Mouse (Mus musculus): ENCODE measurements around the gene Spaca4. TPM values are rescaled to one million over a fixed set of nuclear protein-coding genes. Genes with fewer than 3 reads are reported as not detected.

Spaca4 gene
- polyA plus RNA-seq, 1 experiment = 0.38 TPM

GRCm38 (mm10) chr7:45681046-45681736 lies 44.4 kb downstream of the Spaca4 start:
- 44% methylated on average over 8 of the region's 8 CpGs for WGBS
- H3K4me3 ChIP-seq (ENCODE audit: low read depth, low read length) = no peak overlapping the region
- peaks cover 9% of the 10 kb centered on the region for H3K4me1 ChIP-seq (ENCODE audit: control insufficient read depth, insufficient read depth, insufficient read length, low read length)
- peaks cover 21% of the 10 kb centered on the region for H3K27me3 ChIP-seq (ENCODE audit: control insufficient read depth, insufficient read depth, low read length)
- H3K36me3 ChIP-seq (ENCODE audit: control insufficient read depth, insufficient read depth, low read length) = no peaks in the 10 kb centered on the region
- H3K27ac ChIP-seq (ENCODE audit: insufficient read depth, low read depth, low read length) = peak overlapping the region; percentile 71
- TF ChIP-seq CTCF (IDR thresholded peaks at IDR 0.05; ENCODE audit: extremely low read depth, insufficient read length, insufficient replicate concordance, low read depth, low read length) = no peak
- no peak for TF ChIP-seq POLR2A (IDR thresholded peaks at IDR 0.05; ENCODE audit: low read depth, low read length)

GRCm38 (mm10) chr7:45679966-45680621 lies 45.5 kb downstream of the Spaca4 start:
- H3K27ac ChIP-seq (ENCODE audit: insufficient read depth, low read depth, low read length) = peak overlapping the region; percentile 29; the same call in 1 of the 2 replicates
- WGBS = 65% methylated on average over 14 of the region's 14 CpGs

DNA sequence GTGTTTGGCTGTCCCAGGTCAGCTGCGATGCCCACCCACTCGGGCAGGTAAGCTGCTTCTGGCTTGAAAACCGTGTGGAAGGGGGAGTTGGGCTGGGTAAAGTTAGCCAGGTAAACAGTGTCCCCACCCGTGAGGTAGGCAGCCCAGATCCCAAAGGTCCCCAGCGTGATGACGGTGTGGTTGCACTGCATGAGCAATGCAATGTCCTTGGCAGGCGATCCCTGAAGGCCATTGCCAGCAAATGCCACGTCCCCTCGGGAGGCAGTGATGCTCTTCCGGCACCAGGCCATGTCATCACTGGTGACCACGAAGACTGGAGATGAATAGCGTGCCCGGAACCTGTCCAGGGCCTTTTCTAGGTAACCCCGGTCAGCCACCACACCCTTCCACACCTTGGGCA lies 47.1 kb downstream of the Spaca4 start:
- Histone ChIP-seq H3K36me3 (ENCODE audit: control insufficient read depth, insufficient read depth, low read length) (no peaks in the 10 kb centered on the region), H3K4me3 (ENCODE audit: low read depth, low read length) (no peak overlapping the region), H3K4me1 (ENCODE audit: control insufficient read depth, insufficient read depth, insufficient read length, low read length) (peaks cover 9% of the 10 kb centered on the region), H3K27me3 (ENCODE audit: control insufficient read depth, insufficient read depth, low read length) (peaks cover 30% of the 10 kb centered on the region), H3K27ac (ENCODE audit: insufficient read depth, low read depth, low read length) (no peak overlapping the region)
- TF ChIP-seq CTCF (IDR thresholded peaks at IDR 0.05; ENCODE audit: extremely low read depth, insufficient read length, insufficient replicate concordance, low read depth, low read length) (no peak), POLR2A (IDR thresholded peaks at IDR 0.05; ENCODE audit: low read depth, low read length) (no peak)
- WGBS = 91% methylated on average over 14 of the region's 14 CpGs

More at GRCm38 (mm10) chr7:45679966-45680621, 45.5 kb downstream of the Spaca4 start:
- peaks cover 28% of the 10 kb centered on the region for H3K27me3 ChIP-seq (ENCODE audit: control insufficient read depth, insufficient read depth, low read length)
- H3K4me1 ChIP-seq (ENCODE audit: control insufficient read depth, insufficient read depth, insufficient read length, low read length) = peaks cover 9% of the 10 kb centered on the region
- H3K4me3 ChIP-seq (ENCODE audit: low read depth, low read length) = no peak overlapping the region
- TF ChIP-seq CTCF (IDR thresholded peaks at IDR 0.05; ENCODE audit: extremely low read depth, insufficient read length, insufficient replicate concordance, low read depth, low read length) (no peak), POLR2A (IDR thresholded peaks at IDR 0.05; ENCODE audit: low read depth, low read length) (no peak)
- H3K36me3 ChIP-seq (ENCODE audit: control insufficient read depth, insufficient read depth, low read length) = no peaks in the 10 kb centered on the region

DNA sequence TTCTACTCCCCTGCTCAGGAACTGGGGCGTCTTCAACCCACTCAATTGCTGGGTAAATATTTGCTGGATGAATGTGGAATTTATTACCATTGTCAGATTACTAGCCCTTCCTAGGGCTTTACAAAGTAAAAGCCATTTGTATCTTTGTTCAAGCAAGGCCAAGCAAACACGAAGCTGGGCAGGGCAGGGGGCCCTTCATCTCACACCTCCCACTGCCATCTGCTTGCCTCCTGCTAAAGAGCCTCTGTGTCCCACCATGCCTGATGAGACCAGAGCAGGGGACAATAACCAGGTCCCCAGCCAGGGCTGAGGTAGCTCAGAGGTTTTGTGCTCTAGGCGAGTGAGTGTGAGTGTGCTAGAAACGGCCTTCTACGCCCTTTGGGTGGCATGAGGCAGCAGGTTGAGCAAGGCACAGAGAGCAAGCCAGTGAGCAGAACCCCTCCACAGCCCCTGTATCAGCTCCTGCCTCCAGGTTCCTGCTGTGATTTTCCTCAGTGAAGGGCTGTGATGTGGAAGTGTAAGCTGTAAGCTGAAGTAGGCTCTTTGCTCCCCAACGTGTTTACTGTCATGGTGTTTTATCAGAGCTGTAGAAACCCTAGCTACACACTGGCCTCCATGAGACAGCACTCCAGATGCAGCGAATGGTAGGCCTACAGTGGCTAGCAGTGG lies 47.9 kb downstream of the Spaca4 start:
- WGBS = 41% methylated on average over 7 of the region's 7 CpGs
- TF ChIP-seq POLR2A (IDR thresholded peaks at IDR 0.05; ENCODE audit: low read depth, low read length) = no peak
- no peak for TF ChIP-seq CTCF (IDR thresholded peaks at IDR 0.05; ENCODE audit: extremely low read depth, insufficient read length, insufficient replicate concordance, low read depth, low read length)
- no peaks in the 10 kb centered on the region for H3K36me3 ChIP-seq (ENCODE audit: control insufficient read depth, insufficient read depth, low read length)
- peaks cover 37% of the 10 kb centered on the region for H3K27me3 ChIP-seq (ENCODE audit: control insufficient read depth, insufficient read depth, low read length)
- peaks cover 9% of the 10 kb centered on the region for H3K4me1 ChIP-seq (ENCODE audit: control insufficient read depth, insufficient read depth, insufficient read length, low read length)
- H3K27ac ChIP-seq (ENCODE audit: insufficient read depth, low read depth, low read length) = no peak overlapping the region
- no peak overlapping the region for H3K4me3 ChIP-seq (ENCODE audit: low read depth, low read length)

Other genes starting within 250 kb of the Spaca4 start
- gene Tulp2, start 243.9 kb downstream of the Spaca4 start, polyA plus RNA-seq (2012; rRNA removed) = 0.09 TPM in 1 of 2 replicates, not detected in the other
- gene Gm45808, start 239.0 kb downstream of the Spaca4 start, polyA plus RNA-seq (2012; rRNA removed) = 0.23 TPM in 1 of 2 replicates, not detected in the other
- 0.34 and 0.41 TPM in 2 replicates for gene Dhdh, start 237.0 kb downstream of the Spaca4 start, polyA plus RNA-seq (2012; rRNA removed)
- 143 and 456 TPM in 2 replicates for gene Nucb1, start 215.4 kb downstream of the Spaca4 start, polyA plus RNA-seq (2012; rRNA removed)
- gene Ppp1r15a, start 199.5 kb downstream of the Spaca4 start, polyA plus RNA-seq (2012; rRNA removed) = 15.3 and 15.9 TPM in 2 replicates
- 4.7 and 4.9 TPM in 2 replicates for gene Plekha4, start 199.5 kb downstream of the Spaca4 start, polyA plus RNA-seq (2012; rRNA removed)
- 0.20 and 0.25 TPM in 2 replicates for gene Hsd17b14, start 170.9 kb downstream of the Spaca4 start, polyA plus RNA-seq (2012; rRNA removed)
- gene Bcat2, start 155.7 kb downstream of the Spaca4 start, polyA plus RNA-seq (2012; rRNA removed) = 26.3 and 41.8 TPM in 2 replicates
- gene Fgf21, start 110.3 kb downstream of the Spaca4 start, polyA plus RNA-seq (2012; rRNA removed) = 0.29 and 4.2 TPM in 2 replicates
- gene Fut1, start 108.5 kb downstream of the Spaca4 start, polyA plus RNA-seq (2012; rRNA removed) = 1.7 and 2.5 TPM in 2 replicates
- gene Izumo1, start 104.0 kb downstream of the Spaca4 start, polyA plus RNA-seq (2012; rRNA removed) = 0.24 and 0.25 TPM in 2 replicates
- gene Rasip1, start 98.3 kb downstream of the Spaca4 start, polyA plus RNA-seq (2012; rRNA removed) = 7.2 and 11.6 TPM in 2 replicates
- 0.63 and 0.84 TPM in 2 replicates for gene Mamstr, start 85.8 kb downstream of the Spaca4 start, polyA plus RNA-seq (2012; rRNA removed)
- 1.2 and 18.4 TPM in 2 replicates for gene Fut2, start 59.4 kb downstream of the Spaca4 start, polyA plus RNA-seq (2012; rRNA removed)
- 0.39 and 0.47 TPM in 2 replicates for gene Ntn5, start 41.8 kb downstream of the Spaca4 start, polyA plus RNA-seq (2012; rRNA removed)
- gene Sec1, start 31.4 kb downstream of the Spaca4 start, polyA plus RNA-seq (2012; rRNA removed) = 0.14 and 0.22 TPM in 2 replicates
- 2.1 and 2.3 TPM in 2 replicates for gene Car11, start 26.0 kb downstream of the Spaca4 start, polyA plus RNA-seq (2012; rRNA removed)
- 8.9 and 13.1 TPM in 2 replicates for gene Dbp, start 20.7 kb downstream of the Spaca4 start, polyA plus RNA-seq (2012; rRNA removed)
- gene Rpl18, start 10.4 kb downstream of the Spaca4 start, polyA plus RNA-seq (2012; rRNA removed) = 820 and 1,370 TPM in 2 replicates
- gene Sphk2, start 7.8 kb downstream of the Spaca4 start, polyA plus RNA-seq (2012; rRNA removed) = 87.3 and 164 TPM in 2 replicates
- gene Fam83e, start 4.6 kb downstream of the Spaca4 start, polyA plus RNA-seq (2012; rRNA removed) = 64.5 and 102 TPM in 2 replicates
- 1.9 and 2.1 TPM in 2 replicates for gene Lmtk3, start 57.9 kb upstream of the Spaca4 start, polyA plus RNA-seq (2012; rRNA removed)
- 139 and 454 TPM in 2 replicates for gene Sult2b1, start 58.9 kb upstream of the Spaca4 start, polyA plus RNA-seq (2012; rRNA removed)
- gene Cyth2, start 88.8 kb upstream of the Spaca4 start, polyA plus RNA-seq (2012; rRNA removed) = 19.2 and 51.4 TPM in 2 replicates
- gene Kcnj14, start 99.0 kb upstream of the Spaca4 start, polyA plus RNA-seq (2012; rRNA removed) = 0.08 and 0.28 TPM in 2 replicates
- 8.5 and 10.1 TPM in 2 replicates for gene Grwd1, start 105.1 kb upstream of the Spaca4 start, polyA plus RNA-seq (2012; rRNA removed)
- gene Kdelr1, start 147.0 kb upstream of the Spaca4 start, polyA plus RNA-seq (2012; rRNA removed) = 178 and 333 TPM in 2 replicates
- 5.5 and 10.4 TPM in 2 replicates for gene Grin2d, start 152.6 kb upstream of the Spaca4 start, polyA plus RNA-seq (2012; rRNA removed)
- gene Syngr4, start 170.9 kb upstream of the Spaca4 start, polyA plus RNA-seq (2012; rRNA removed) = 0.41 TPM in 1 of 2 replicates, not detected in the other
- 30.9 and 46.4 TPM in 2 replicates for gene Tmem143, start 171.1 kb upstream of the Spaca4 start, polyA plus RNA-seq (2012; rRNA removed)
- 49.1 and 49.5 TPM in 2 replicates for gene Emp3, start 195.6 kb upstream of the Spaca4 start, polyA plus RNA-seq (2012; rRNA removed)
- gene Ccdc114, start 198.3 kb upstream of the Spaca4 start, polyA plus RNA-seq (2012; rRNA removed) = 8.0 and 8.9 TPM in 2 replicates

Measured in small intestine, adult 2 months (tissue).